Mouse (Mus musculus) bone marrow macrophage, adult 2 months (primary cell): ENCODE measurements around the gene Nfs1. TPM values are rescaled to one million over a fixed set of nuclear protein-coding genes. Genes with fewer than 3 reads are reported as not detected.

Experiments
- H3K27ac ChIP-seq: 2 replicates; pipeline ENCODE4 v1.5.1; 2012; ENCODE audit warnings: low read depth, low read length; ENCODE audit not compliant: insufficient read depth
- H3K4me1 ChIP-seq: 2 replicates; pipeline ENCODE4 v1.6.1; 2012; ENCODE audit warnings: low read length; ENCODE audit not compliant: control insufficient read depth, insufficient read depth
- H3K4me3 ChIP-seq: 2 replicates; pipeline ENCODE4 v1.5.1; 2012; ENCODE audit warnings: mild to moderate bottlenecking, low read length, moderate library complexity; ENCODE audit not compliant: insufficient read depth
- CTCF ChIP-seq: IDR thresholded peaks from 2 replicates; pipeline ENCODE4 v1.5.1; 2012; ENCODE audit warnings: low read depth, mild to moderate bottlenecking, low read length, moderate library complexity
- POLR2A ChIP-seq: IDR thresholded peaks from 2 replicates; pipeline ENCODE4 v1.6.1; 2012; ENCODE audit warnings: mild to moderate bottlenecking, low read depth, low read length, borderline replicate concordance
- polyA plus RNA-seq: library from polyadenylated mRNA; stranded (reverse); fragments of >200 nt; gene quantifications from 2 replicates; pipeline ENCODE4 v1.2.4, GENCODE M21; 2012; ENCODE audit not compliant: missing spikeins, insufficient read depth, insufficient read length

Gene Nfs1
- polyA plus RNA-seq, 1 experiment: 43.4 TPM

- TF ChIP-seq POLR2A (no peak), CTCF (no peak)
- H3K27ac ChIP-seq: no peak overlapping the region
Observed at GRCm38 (mm10) chr2:156077461-156077860, 66.5 kb downstream of the Nfs1 start.

GRCm38 (mm10) chr2:156073725-156074124 is 70.3 kb downstream of the Nfs1 start:
- TF ChIP-seq POLR2A (no peak), CTCF (no peak)
- no peaks in the 10 kb centered on the region for H3K4me1 ChIP-seq
- no peak overlapping the region for H3K27ac ChIP-seq
- no peak overlapping the region for H3K4me3 ChIP-seq

More at GRCm38 (mm10) chr2:156077461-156077860, 66.5 kb downstream of the Nfs1 start:
- Histone ChIP-seq H3K4me1 (no peaks in the 10 kb centered on the region), H3K4me3 (no peak overlapping the region)

Other genes starting within 250 kb of the Nfs1 start
- gene Uqcc1, start 213.9 kb downstream of the Nfs1 start, polyA plus RNA-seq: 16.1 and 19.0 TPM in 2 replicates
- gene Gm15557, start 203.5 kb downstream of the Nfs1 start, polyA plus RNA-seq: not detected in 2 replicates
- not detected in 2 replicates for gene Gdf5, start 198.8 kb downstream of the Nfs1 start, polyA plus RNA-seq
- 47.2 and 49.6 TPM in 2 replicates for gene Cep250, start 187.7 kb downstream of the Nfs1 start, polyA plus RNA-seq
- 2.4 and 2.5 TPM in 2 replicates for gene 6430550D23Rik, start 136.2 kb downstream of the Nfs1 start, polyA plus RNA-seq
- 177 and 190 TPM in 2 replicates for gene Ergic3, start 136.1 kb downstream of the Nfs1 start, polyA plus RNA-seq
- not detected in 2 replicates for gene Fer1l4, start 91.2 kb downstream of the Nfs1 start, polyA plus RNA-seq
- gene Spag4, start 79.0 kb downstream of the Nfs1 start, polyA plus RNA-seq: 0.32 TPM in 1 of 2 replicates, not detected in the other
- 36.0 and 40.9 TPM in 2 replicates for gene Cpne1, start 32.2 kb downstream of the Nfs1 start, polyA plus RNA-seq
- gene Rbm12, start 32.2 kb downstream of the Nfs1 start, polyA plus RNA-seq: 12.2 and 14.0 TPM in 2 replicates
- gene Gm28036, start 17.1 kb downstream of the Nfs1 start, polyA plus RNA-seq: 9.0 and 12.0 TPM in 2 replicates
- gene Romo1, start 147 bp downstream of the Nfs1 start, polyA plus RNA-seq: 115 and 116 TPM in 2 replicates
- gene Rbm39, start 36.1 kb upstream of the Nfs1 start, polyA plus RNA-seq: 472 and 516 TPM in 2 replicates
- 42.7 and 46.1 TPM in 2 replicates for gene Phf20, start 52.3 kb upstream of the Nfs1 start, polyA plus RNA-seq
- 5.6 and 5.9 TPM in 2 replicates for gene Cnbd2, start 168.1 kb upstream of the Nfs1 start, polyA plus RNA-seq
- gene Scand1, start 168.5 kb upstream of the Nfs1 start, polyA plus RNA-seq: 71.1 and 77.0 TPM in 2 replicates